Mouse (Mus musculus) ES-Bruce4 (cell line): ENCODE data around the gene Wfdc11.

Experiments used
- CTCF ChIP-seq: IDR thresholded peaks from one replicate; pipeline ENCODE4 v1.8.1; 2011; ENCODE audit warnings: low read depth, low read length
- EP300 ChIP-seq: IDR thresholded peaks from 2 replicates; pipeline ENCODE4 v1.6.1; 2011; ENCODE audit warnings: low read depth, low read length; ENCODE audit not compliant: insufficient read depth
- POLR2A ChIP-seq: IDR thresholded peaks from one replicate; pipeline ENCODE4 v1.8.1; 2011; ENCODE audit warnings: low read length; ENCODE audit not compliant: insufficient read depth

GRCm38 (mm10) chr2:164715005-164715404 lies 41.1 kb upstream of the Wfdc11 start, which contains the start of gene Spint5:
- TF ChIP-seq CTCF = no peak
- TF ChIP-seq EP300 = no peak
- no peak for TF ChIP-seq POLR2A
